Mouse (Mus musculus): ENCODE results near the gene Olfm1.

DNA sequence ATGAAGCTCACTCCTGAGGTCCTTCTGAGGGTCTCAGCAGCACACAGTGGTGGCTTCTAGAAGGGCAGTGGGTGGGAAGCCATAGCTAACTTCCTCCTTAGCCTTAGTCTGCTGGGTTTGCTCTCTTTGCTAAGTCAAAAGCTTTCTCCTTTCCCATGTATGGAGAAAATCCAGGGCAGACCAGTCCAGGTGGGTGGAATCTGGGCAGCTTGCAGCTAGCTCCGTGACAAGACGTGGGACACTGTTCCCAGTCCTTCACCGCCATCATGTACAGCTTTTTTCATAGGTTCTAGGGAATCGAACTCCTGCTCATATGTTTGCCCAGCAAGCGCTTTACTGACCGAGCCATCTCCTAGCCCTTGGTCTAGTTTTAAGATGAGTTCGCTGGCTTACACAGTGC lies 63.2 kb downstream of the Olfm1 start:
- no peak for TF ChIP-seq CTCF (IDR thresholded peaks at IDR 0.05; ENCODE audit: borderline replicate concordance, control insufficient read depth, extremely low read depth, insufficient read depth, low read length, poor library complexity)
- no peak for TF ChIP-seq POLR2A (IDR thresholded peaks at IDR 0.05; ENCODE audit: control insufficient read depth, extremely low read depth, insufficient read depth, low read length, poor library complexity)

Data from thymus, adult 2 months (tissue).